Mouse (Mus musculus): Measurements from ENCODE around the gene Tmem37. TPM values are rescaled to one million over a fixed set of nuclear protein-coding genes. Genes with fewer than 3 reads are reported as not detected.

Gene Tmem37
- total RNA-seq, 2 experiments from 2014 or later = 9.3 to 12.8 TPM

GRCm38 (mm10) chr1:120066625-120067024, 7.2 kb downstream of the Tmem37 start:
- intact Hi-C loops (cut with DNase I) = no loop called here
- DNase-seq = no peak

GRCm38 (mm10) chr1:120066159-120066558, 7.7 kb downstream of the Tmem37 start:
- intact Hi-C loops (cut with DNase I) = no loop called here
- no peak for TF ChIP-seq CTCF (IDR thresholded peaks at IDR 0.05)
- H3K27ac ChIP-seq = no peak overlapping the region
- H3K4me3 ChIP-seq = no peak overlapping the region
- no peak for DNase-seq

More at GRCm38 (mm10) chr1:120066625-120067024, 7.2 kb downstream of the Tmem37 start:
- TF ChIP-seq CTCF (IDR thresholded peaks at IDR 0.05) = no peak
- no peak overlapping the region for H3K27ac ChIP-seq
- H3K4me3 ChIP-seq = no peak overlapping the region

GRCm38 (mm10) chr1:120064036-120064682, 9.7 kb downstream of the Tmem37 start:
- intact Hi-C loops (cut with DNase I) = no loop called here
- H3K4me3 ChIP-seq = no peak overlapping the region
- no peak overlapping the region for H3K27ac ChIP-seq
- TF ChIP-seq CTCF (IDR thresholded peaks at IDR 0.05) = no peak
- no peak for DNase-seq

GRCm38 (mm10) chr1:120062231-120062630, 11.6 kb downstream of the Tmem37 start:
- no peak for DNase-seq
- intact Hi-C loops (cut with DNase I) = no loop called here

GRCm38 (mm10) chr1:120060687-120061086, 13.2 kb downstream of the Tmem37 start:
- no peak overlapping the region for H3K27ac ChIP-seq
- no peak overlapping the region for H3K4me3 ChIP-seq
- intact Hi-C loops (cut with DNase I) = no loop called here
- DNase-seq = no peak
- TF ChIP-seq CTCF (IDR thresholded peaks at IDR 0.05) = no peak

More at GRCm38 (mm10) chr1:120062231-120062630, 11.6 kb downstream of the Tmem37 start:
- H3K27ac ChIP-seq = no peak overlapping the region
- TF ChIP-seq CTCF (IDR thresholded peaks at IDR 0.05) = no peak
- no peak overlapping the region for H3K4me3 ChIP-seq

GRCm38 (mm10) chr1:120057674-120058430, 16.0 kb downstream of the Tmem37 start:
- Histone ChIP-seq H3K4me3 (no peak overlapping the region), H3K27ac (0 out of 2 replicates have a peak overlapping the region, but pooled peaks have one; percentile 1)
- intact Hi-C loops (cut with DNase I) = no loop called here
- no peak for DNase-seq
- TF ChIP-seq CTCF (IDR thresholded peaks at IDR 0.05) = no peak

GRCm38 (mm10) chr1:120057044-120057443, 16.8 kb downstream of the Tmem37 start:
- no peak for TF ChIP-seq CTCF (IDR thresholded peaks at IDR 0.05)
- no peak overlapping the region for H3K4me3 ChIP-seq
- peak overlapping the region; percentile 49 for H3K27ac ChIP-seq
- intact Hi-C loops (cut with DNase I) = no loop called here
- DNase-seq = peak; percentile 47

GRCm38 (mm10) chr1:120056236-120056635, 17.6 kb downstream of the Tmem37 start:
- intact Hi-C loops (cut with DNase I) = no loop called here
- Histone ChIP-seq H3K27ac (peak overlapping the region; percentile 74), H3K4me3 (no peak overlapping the region)
- TF ChIP-seq CTCF (IDR thresholded peaks at IDR 0.05) = no peak
- DNase-seq = peak; percentile 71

- no peak for DNase-seq
- TF ChIP-seq CTCF (IDR thresholded peaks at IDR 0.05) = no peak
- Histone ChIP-seq H3K4me3 (peak overlapping the region; percentile 45), H3K27ac (peak overlapping the region; percentile 74)
- intact Hi-C loops (cut with DNase I) = no loop called here
Measured at GRCm38 (mm10) chr1:120055475-120055874, 18.4 kb downstream of the Tmem37 start.

GRCm38 (mm10) chr1:120054997-120055396, 18.9 kb downstream of the Tmem37 start:
- intact Hi-C loops (cut with DNase I) = no loop called here
- Histone ChIP-seq H3K27ac (peak overlapping the region; percentile 74), H3K4me3 (peak overlapping the region; percentile 45)
- TF ChIP-seq CTCF (IDR thresholded peaks at IDR 0.05) = no peak
- peak; percentile 42 for DNase-seq

- Histone ChIP-seq H3K4me3 (no peak overlapping the region), H3K27ac (no peak overlapping the region)
- intact Hi-C loops (cut with DNase I) = no loop called here
- no peak for TF ChIP-seq CTCF (IDR thresholded peaks at IDR 0.05)
- DNase-seq = no peak
Measured at GRCm38 (mm10) chr1:120051070-120051469, 22.8 kb downstream of the Tmem37 start.

- intact Hi-C loops (cut with DNase I) = no loop called here
- Histone ChIP-seq H3K4me3 (no peak overlapping the region), H3K27ac (no peak overlapping the region)
- no peak for TF ChIP-seq CTCF (IDR thresholded peaks at IDR 0.05)
- DNase-seq = no peak
Measured at GRCm38 (mm10) chr1:120047325-120047724, 26.5 kb downstream of the Tmem37 start.

GRCm38 (mm10) chr1:120044584-120044983, 29.3 kb downstream of the Tmem37 start:
- intact Hi-C loops (cut with DNase I) = no loop called here
- TF ChIP-seq CTCF (IDR thresholded peaks at IDR 0.05) = no peak
- DNase-seq = no peak

More at GRCm38 (mm10) chr1:120044584-120044983, 29.3 kb downstream of the Tmem37 start:
- Histone ChIP-seq H3K4me3 (no peak overlapping the region), H3K27ac (no peak overlapping the region)
